Mouse (Mus musculus) lung, postnatal 0 days (tissue): ENCODE measurements around the gene Pdgfd. TPM values are rescaled to one million over a fixed set of nuclear protein-coding genes. Genes with fewer than 3 reads are reported as not detected.

Experiments used
- ATAC-seq: fragments of 200-750 bp; cut with Nextera tagmentation; 2 replicates; pipeline ENCODE4 v1.8.0; 2017; ENCODE audit warnings: moderate library complexity
- DNase-seq: peaks from one replicate; pipeline ENCODE4 v3.0.0-alpha.2; 2016; ENCODE audit warnings: low spot score
- H3K27ac ChIP-seq: fragments of 300-500 bp; sonication (generic); 2 replicates; pipeline ENCODE4 v1.5.1; 2014; ENCODE audit warnings: antibody characterized with exemption, mild to moderate bottlenecking, low read length, mixed read lengths
- H3K27me3 ChIP-seq: fragments of 300-500 bp; sonication (generic); replicated peaks from 2 replicates; pipeline ENCODE4 v1.6.1; 2014; ENCODE audit warnings: low read length, mixed read lengths; ENCODE audit not compliant: insufficient read depth
- H3K36me3 ChIP-seq: fragments of 300-500 bp; sonication (generic); 2 replicates; pipeline ENCODE4 v1.6.1; 2014; ENCODE audit warnings: low read length, mixed read lengths; ENCODE audit not compliant: insufficient read depth
- H3K4me1 ChIP-seq: fragments of 300-500 bp; sonication (generic); 2 replicates; pipeline ENCODE4 v1.6.1; 2014; ENCODE audit warnings: antibody characterized with exemption, low read depth, low read length, mixed read lengths; ENCODE audit not compliant: insufficient read depth
- H3K4me2 ChIP-seq: fragments of 300-500 bp; sonication (generic); replicated peaks from 2 replicates; pipeline ENCODE4 v1.6.1; 2014; ENCODE audit warnings: low read depth, mild to moderate bottlenecking, low read length, moderate library complexity, mixed read lengths
- H3K4me3 ChIP-seq: fragments of 300-500 bp; sonication (generic); 2 replicates; pipeline ENCODE4 v1.5.1; 2014; ENCODE audit warnings: low read depth, low read length
- H3K9ac ChIP-seq: fragments of 300-500 bp; sonication (generic); replicated peaks from 2 replicates; pipeline ENCODE4 v1.6.1; 2014; ENCODE audit warnings: low read depth, mild to moderate bottlenecking
- H3K9me3 ChIP-seq: fragments of 300-500 bp; sonication (generic); 2 replicates; pipeline ENCODE4 v1.6.1; 2016; ENCODE audit warnings: low read length, mixed read lengths
- CTCF ChIP-seq: IDR thresholded peaks from 2 replicates; pipeline ENCODE4 v1.5.1; 2016; ENCODE audit warnings: antibody characterized with exemption, mild to moderate bottlenecking
- EP300 ChIP-seq: IDR thresholded peaks from 2 replicates; pipeline ENCODE4 v1.6.1; 2016; ENCODE audit warnings: antibody characterized with exemption, mild to moderate bottlenecking, control low read depth
- WGBS: fragments of 180-500 bp; shearing (Covaris S2); extraction: QIAGEN DNeasy Blood & Tissue Kit; methylation state at CpG from one replicate; pipeline ENCODE4 v1.1.7; 2014; 5-methylcytosine and 5-hydroxymethylcytosine counted together
- polyA plus RNA-seq: library from polyadenylated mRNA; unstranded; fragments of >200 nt; fragmentation: Nextera tagmentation; extraction: Ambion mirVana; gene quantifications from 2 replicates; pipeline ENCODE4 v1.2.1, GENCODE M21; 2015

Gene Pdgfd
- polyA plus RNA-seq, 1 experiment from 2014 or later, result 5.6 TPM

GRCm38 (mm10) chr9:6257072-6257471 is 88.7 kb downstream of the Pdgfd start:
- Histone ChIP-seq H3K27me3 (no peaks in the 10 kb centered on the region), H3K4me3 (no peak overlapping the region), H3K36me3 (no peaks in the 10 kb centered on the region), H3K9me3 (no peaks in the 10 kb centered on the region), H3K27ac (no peak overlapping the region), H3K9ac (no peak overlapping the region), H3K4me1 (no peaks in the 10 kb centered on the region), H3K4me2 (no peak overlapping the region)
- DNase-seq, result no peak
- no peak for ATAC-seq
- TF ChIP-seq CTCF, result no peak
- no peak for TF ChIP-seq EP300

- Histone ChIP-seq H3K9me3 (no peaks in the 10 kb centered on the region), H3K9ac (no peak overlapping the region), H3K4me3 (no peak overlapping the region), H3K36me3 (no peaks in the 10 kb centered on the region), H3K27me3 (no peaks in the 10 kb centered on the region), H3K4me1 (no peaks in the 10 kb centered on the region), H3K27ac (no peak overlapping the region), H3K4me2 (no peak overlapping the region)
- WGBS, result 60% methylated on average over 2 of the region's 2 CpGs
- DNase-seq, result no peak
- ATAC-seq, result no peak
- TF ChIP-seq EP300 (no peak), CTCF (no peak)
Observed at GRCm38 (mm10) chr9:6264820-6265219, 96.4 kb downstream of the Pdgfd start.

GRCm38 (mm10) chr9:6269796-6270280 is 101.5 kb downstream of the Pdgfd start, which contains the start of gene Ddi1:
Ddi1 (minus strand) TSS chr9:6269846.
- ATAC-seq, result no peak
- DNase-seq, result no peak
- no peak within 1 kb of the TSS for H3K4me2 ChIP-seq
- H3K9me3 ChIP-seq, result no peaks in the 10 kb centered on the region
- 59% methylated on average over 1 of the region's 1 CpGs for WGBS
- no peaks in the 10 kb centered on the region for H3K36me3 ChIP-seq
- no peaks in the 10 kb centered on the region for H3K4me1 ChIP-seq
- no peak for TF ChIP-seq EP300
- no peak for TF ChIP-seq CTCF
- no peak within 1 kb of the TSS for H3K4me3 ChIP-seq
- H3K27me3 ChIP-seq, result no peaks in the 10 kb centered on the region
- H3K27ac ChIP-seq, result no peak within 1 kb of the TSS
- H3K9ac ChIP-seq, result no peak within 1 kb of the TSS

- no peak for TF ChIP-seq CTCF
- Histone ChIP-seq H3K9ac (no peak overlapping the region), H3K36me3 (no peaks in the 10 kb centered on the region), H3K4me3 (no peak overlapping the region), H3K9me3 (no peaks in the 10 kb centered on the region), H3K4me2 (no peak overlapping the region), H3K4me1 (no peaks in the 10 kb centered on the region), H3K27me3 (no peaks in the 10 kb centered on the region), H3K27ac (no peak overlapping the region)
- WGBS, result 73% methylated on average over 1 of the region's 1 CpGs
- DNase-seq, result no peak
- no peak for ATAC-seq
Observed at GRCm38 (mm10) chr9:6276395-6276794, 108.0 kb downstream of the Pdgfd start.

GRCm38 (mm10) chr9:6277526-6277925 is 109.1 kb downstream of the Pdgfd start:
- H3K9me3 ChIP-seq, result no peaks in the 10 kb centered on the region
- H3K4me2 ChIP-seq, result no peak overlapping the region
- no peak overlapping the region for H3K4me3 ChIP-seq
- ATAC-seq (no peak), DNase-seq (no peak)
- H3K27ac ChIP-seq, result no peak overlapping the region
- no peaks in the 10 kb centered on the region for H3K27me3 ChIP-seq
- no peaks in the 10 kb centered on the region for H3K4me1 ChIP-seq
- TF ChIP-seq EP300, result no peak
- TF ChIP-seq CTCF, result no peak
- H3K9ac ChIP-seq, result no peak overlapping the region
- H3K36me3 ChIP-seq, result no peaks in the 10 kb centered on the region

GRCm38 (mm10) chr9:6286770-6287169 is 118.4 kb downstream of the Pdgfd start:
- Histone ChIP-seq H3K4me1 (no peaks in the 10 kb centered on the region), H3K4me3 (no peak overlapping the region), H3K9me3 (no peaks in the 10 kb centered on the region), H3K36me3 (no peaks in the 10 kb centered on the region), H3K4me2 (no peak overlapping the region), H3K9ac (no peak overlapping the region), H3K27ac (no peak overlapping the region), H3K27me3 (no peaks in the 10 kb centered on the region)
- WGBS, result 71% methylated on average over 1 of the region's 1 CpGs
- no peak for DNase-seq
- no peak for ATAC-seq
- TF ChIP-seq EP300 (no peak), CTCF (no peak)

- no peaks in the 10 kb centered on the region for H3K4me1 ChIP-seq
- H3K27ac ChIP-seq, result no peak overlapping the region
- no peaks in the 10 kb centered on the region for H3K9me3 ChIP-seq
- no peak for DNase-seq
- no peak overlapping the region for H3K9ac ChIP-seq
- H3K27me3 ChIP-seq, result no peaks in the 10 kb centered on the region
- H3K36me3 ChIP-seq, result no peaks in the 10 kb centered on the region
- ATAC-seq, result no peak
- H3K4me2 ChIP-seq, result no peak overlapping the region
- WGBS, result 5% methylated on average over 2 of the region's 2 CpGs
- TF ChIP-seq CTCF (no peak), EP300 (no peak)
- H3K4me3 ChIP-seq, result no peak overlapping the region
Observed at GRCm38 (mm10) chr9:6289211-6289696, 120.9 kb downstream of the Pdgfd start.
